Mouse (Mus musculus) midbrain, postnatal 0 days (tissue): ENCODE measurements around the gene Plekhh1. TPM values are rescaled to one million over a fixed set of nuclear protein-coding genes. Genes with fewer than 3 reads are reported as not detected.

ENCODE experiments used
- ATAC-seq: fragments of 200-750 bp; cut with Nextera tagmentation; 2 replicates; pipeline ENCODE4 v1.8.0; 2017; ENCODE audit warnings: moderate number of reproducible peaks, mild to moderate bottlenecking, moderate TSS enrichment, moderate library complexity; ENCODE audit not compliant: low FRiP score
- DNase-seq: peaks from one replicate; pipeline ENCODE4 v3.0.0-alpha.2; 2015; ENCODE audit warnings: low spot score
- H3K27ac ChIP-seq: fragments of 300-500 bp; sonication (generic); 2 replicates; pipeline ENCODE4 v1.5.1; 2014; ENCODE audit warnings: low read depth, mild to moderate bottlenecking, low read length, mixed read lengths
- H3K27me3 ChIP-seq: fragments of 300-500 bp; sonication (generic); 2 replicates; pipeline ENCODE4 v1.6.1; 2014; ENCODE audit warnings: low read length, control low read depth, mixed read lengths; ENCODE audit not compliant: insufficient read depth
- H3K36me3 ChIP-seq: fragments of 300-500 bp; sonication (generic); 2 replicates; pipeline ENCODE4 v1.6.1; 2014; ENCODE audit warnings: low read length, control low read depth, mixed read lengths; ENCODE audit not compliant: insufficient read depth
- H3K4me1 ChIP-seq: fragments of 300-500 bp; sonication (generic); 2 replicates; pipeline ENCODE4 v1.6.1; 2014; ENCODE audit warnings: mild to moderate bottlenecking, control low read depth, antibody characterized with exemption, low read length, mixed read lengths; ENCODE audit not compliant: insufficient read depth
- H3K4me2 ChIP-seq: fragments of 300-500 bp; sonication (generic); 2 replicates; pipeline ENCODE4 v1.6.1; 2014; ENCODE audit warnings: low read depth, mild to moderate bottlenecking, low read length, mixed read lengths; ENCODE audit not compliant: poor library complexity, severe bottlenecking
- H3K4me3 ChIP-seq: fragments of 300-500 bp; sonication (generic); 2 replicates; pipeline ENCODE4 v1.5.1; 2014; ENCODE audit warnings: low read depth, mild to moderate bottlenecking, low read length, moderate library complexity
- H3K9ac ChIP-seq: fragments of 300-500 bp; sonication (generic); replicated peaks from 2 replicates; pipeline ENCODE4 v1.6.1; 2014; ENCODE audit warnings: mild to moderate bottlenecking, low read length, moderate library complexity, mixed read lengths; ENCODE audit not compliant: poor library complexity, severe bottlenecking
- H3K9me3 ChIP-seq: fragments of 300-500 bp; sonication (generic); 2 replicates; pipeline ENCODE4 v1.6.1; 2016; ENCODE audit warnings: low read length, control low read depth
- CTCF ChIP-seq: IDR thresholded peaks from 2 replicates; pipeline ENCODE4 v1.5.1; 2016; ENCODE audit warnings: antibody characterized with exemption, mild to moderate bottlenecking
- WGBS: fragments of 180-500 bp; shearing (Covaris S2); extraction: QIAGEN DNeasy Blood & Tissue Kit; methylation state at CpG from one replicate; pipeline ENCODE4 v1.1.7; 2014; 5-methylcytosine and 5-hydroxymethylcytosine counted together
- polyA plus RNA-seq: library from polyadenylated mRNA; unstranded; fragments of >200 nt; fragmentation: Nextera tagmentation; extraction: Ambion mirVana; gene quantifications from 2 replicates; pipeline ENCODE4 v1.2.1, GENCODE M21; 2015
- total RNA-seq: library from RNA; depleted of rRNA; stranded (reverse); fragments of >200 nt; gene quantifications from 2 replicates; pipeline ENCODE4 v1.2.3, GENCODE M21; 2014

Gene Plekhh1
- total and polyA plus RNA-seq, 2 experiments from 2014 or later: 1.00 to 5.4 TPM

DNA sequence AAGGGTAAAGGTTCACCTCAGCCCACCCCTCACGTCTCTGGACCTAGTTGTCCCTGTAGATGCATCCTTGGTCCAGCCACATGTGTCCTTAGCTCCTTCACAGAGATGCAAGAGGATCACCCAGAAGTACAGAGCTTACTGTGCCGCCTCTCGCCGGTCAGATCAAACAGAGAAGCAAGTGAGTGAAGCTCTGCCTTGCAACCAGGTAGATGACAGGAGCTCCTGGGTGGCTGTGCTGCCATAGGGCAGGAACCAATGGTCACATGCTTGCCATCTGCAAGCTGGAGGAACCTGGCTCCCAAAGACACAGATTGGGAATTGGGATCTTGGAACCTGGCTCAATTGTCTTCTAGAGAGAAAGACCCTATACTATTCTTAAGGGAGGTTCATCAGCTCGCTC, 23.5 kb upstream of the Plekhh1 start:
- DNase-seq (no peak), ATAC-seq (no peak)
- no peak overlapping the region for H3K27ac ChIP-seq
- peak overlapping the region; percentile 76 for H3K4me2 ChIP-seq
- H3K4me1 ChIP-seq: peaks cover 13% of the 10 kb centered on the region; the same call in 1 of the 2 replicates
- H3K27me3 ChIP-seq: no peaks in the 10 kb centered on the region
- H3K4me3 ChIP-seq: peak overlapping the region; percentile 98
- H3K9me3 ChIP-seq: no peaks in the 10 kb centered on the region
- H3K9ac ChIP-seq: no peak overlapping the region
- TF ChIP-seq CTCF: no peak
- H3K36me3 ChIP-seq: no peaks in the 10 kb centered on the region
- WGBS: 89% methylated on average over 5 of the region's 5 CpGs

- 28% methylated on average over 9 of the region's 9 CpGs for WGBS
- H3K4me1 ChIP-seq: peaks cover 13% of the 10 kb centered on the region; the same call in 1 of the 2 replicates
- ATAC-seq (no peak), DNase-seq (no peak)
- H3K27ac ChIP-seq: peak overlapping the region; percentile 89; the same call in 1 of the 2 replicates
- peak overlapping the region; percentile 76 for H3K4me2 ChIP-seq
- no peaks in the 10 kb centered on the region for H3K27me3 ChIP-seq
- H3K9me3 ChIP-seq: no peaks in the 10 kb centered on the region
- peak overlapping the region; percentile 98 for H3K4me3 ChIP-seq
- TF ChIP-seq CTCF: no peak
- peak overlapping the region; percentile 93 for H3K9ac ChIP-seq
- no peaks in the 10 kb centered on the region for H3K36me3 ChIP-seq
Measured at GRCm38 (mm10) chr12:79006076-79006475, 22.9 kb upstream of the Plekhh1 start.

DNA sequence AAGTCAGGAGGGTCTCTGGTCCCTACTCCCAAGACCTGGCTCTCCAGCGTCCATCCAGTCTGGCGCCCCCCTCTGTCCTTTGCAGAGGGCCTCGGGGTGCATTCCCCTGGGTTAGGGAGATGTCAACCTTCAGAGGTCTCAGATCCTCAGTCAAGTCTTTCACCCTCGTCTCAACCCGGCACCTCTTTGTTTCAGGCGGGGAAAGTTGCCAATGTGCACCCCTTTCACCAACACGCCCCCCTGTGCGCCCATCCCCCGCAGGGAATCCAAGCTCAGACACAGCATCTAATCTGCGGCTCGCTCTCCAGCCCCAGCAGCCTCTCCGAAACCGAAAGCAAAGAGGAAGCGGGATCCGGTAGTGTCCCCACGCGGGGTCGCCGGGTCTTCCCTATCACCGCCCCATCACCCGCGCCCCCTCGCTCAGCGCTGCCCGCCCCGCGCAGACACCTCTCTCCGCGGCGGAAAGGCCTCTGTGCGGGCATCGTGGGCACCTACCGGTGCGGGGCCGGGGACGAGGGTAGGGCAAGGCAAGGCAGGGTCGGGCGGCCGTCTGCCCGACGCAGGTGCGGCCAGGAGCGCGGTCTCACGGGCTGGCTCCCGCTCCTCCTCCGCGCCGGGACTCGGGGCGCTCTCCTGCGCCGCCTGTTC, 22.4 kb upstream of the Plekhh1 start:
- Histone ChIP-seq H3K36me3 (no peaks in the 10 kb centered on the region), H3K27me3 (no peaks in the 10 kb centered on the region), H3K27ac (peak overlapping the region; percentile 89), H3K9me3 (no peaks in the 10 kb centered on the region), H3K4me1 (peaks cover 13% of the 10 kb centered on the region; the same call in 1 of the 2 replicates), H3K4me2 (peak overlapping the region; percentile 76), H3K9ac (peak overlapping the region; percentile 93), H3K4me3 (peak overlapping the region; percentile 98)
- 0% methylated on average over 20 of the region's 53 CpGs for WGBS
- DNase-seq (peak; percentile 53), ATAC-seq (peak; percentile 75)
- TF ChIP-seq CTCF: peak; percentile 66

GRCm38 (mm10) chr12:79007126-79007753, 21.7 kb upstream of the Plekhh1 start, which contains the start of gene Tmem229b:
Gene Tmem229b (minus strand): TSS chr12:79007627.
- peak within 1 kb of the TSS; percentile 98 for H3K4me3 ChIP-seq
- H3K27me3 ChIP-seq: no peaks in the 10 kb centered on the region
- H3K9me3 ChIP-seq: no peaks in the 10 kb centered on the region
- no peak for TF ChIP-seq CTCF
- H3K9ac ChIP-seq: peak within 1 kb of the TSS; percentile 93
- peak; percentile 77 for DNase-seq
- peak within 1 kb of the TSS; percentile 76 for H3K4me2 ChIP-seq
- ATAC-seq: peak; percentile 89
- peak within 1 kb of the TSS; percentile 89 for H3K27ac ChIP-seq
- peaks cover 13% of the 10 kb centered on the region; the same call in 1 of the 2 replicates for H3K4me1 ChIP-seq
- H3K36me3 ChIP-seq: no peaks in the 10 kb centered on the region
- under 1% methylated on average over 28 of the region's 49 CpGs for WGBS

- H3K4me3 ChIP-seq: no peak overlapping the region
- no peak overlapping the region for H3K27ac ChIP-seq
- peaks cover 5% of the 10 kb centered on the region; the same call in 1 of the 2 replicates for H3K4me1 ChIP-seq
- H3K4me2 ChIP-seq: no peak overlapping the region
- no peak for DNase-seq
- WGBS: 30% methylated on average over 3 of the region's 3 CpGs
- no peaks in the 10 kb centered on the region for H3K27me3 ChIP-seq
- ATAC-seq: no peak
- H3K9ac ChIP-seq: no peak overlapping the region
- H3K36me3 ChIP-seq: no peaks in the 10 kb centered on the region
- H3K9me3 ChIP-seq: no peaks in the 10 kb centered on the region
- TF ChIP-seq CTCF: no peak
Measured at GRCm38 (mm10) chr12:79010569-79010968, 18.4 kb upstream of the Plekhh1 start.

DNA sequence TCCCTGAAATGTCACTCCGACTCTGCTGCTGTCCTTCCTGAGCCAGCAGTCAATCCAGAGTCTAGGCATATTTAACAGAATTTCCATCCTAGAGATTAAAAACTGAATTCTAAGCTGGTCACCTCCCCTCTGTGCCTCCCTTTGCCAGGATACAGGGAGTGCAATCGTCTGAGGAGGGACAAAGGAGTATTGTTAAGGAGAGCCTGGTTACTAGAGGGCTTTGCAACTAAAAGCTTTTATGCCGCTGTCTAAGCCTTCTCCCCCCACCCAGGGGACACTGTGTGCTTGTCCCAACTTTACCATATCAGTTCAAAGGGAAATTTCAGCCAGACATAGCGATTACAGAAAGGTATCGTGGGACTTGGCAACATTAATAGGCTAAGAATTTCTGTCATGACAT, 12.9 kb upstream of the Plekhh1 start:
- TF ChIP-seq CTCF: no peak
- Histone ChIP-seq H3K9ac (no peak overlapping the region), H3K9me3 (no peaks in the 10 kb centered on the region), H3K27me3 (no peaks in the 10 kb centered on the region), H3K36me3 (no peaks in the 10 kb centered on the region), H3K4me1 (no peaks in the 10 kb centered on the region), H3K27ac (no peak overlapping the region), H3K4me3 (no peak overlapping the region), H3K4me2 (no peak overlapping the region)
- 11% methylated on average over 5 of the region's 5 CpGs for WGBS
- no peak for DNase-seq
- no peak for ATAC-seq
